Mouse (Mus musculus) thymus, adult 2 months (tissue): Measurements from ENCODE around the gene Mon2. TPM values are rescaled to one million over a fixed set of nuclear protein-coding genes. Genes with fewer than 3 reads are reported as not detected.
"Not testable (repeated sequence)": the region's sequence is repeated elsewhere in the genome, so short reads cannot be mapped to it uniquely, and the experiment has no call there.

Experiments used
- DNase-seq: peaks from one replicate; pipeline ENCODE4 v3.0.0; 2021
- H3K27ac ChIP-seq: fragments of 200-500 bp; 2 replicates; pipeline ENCODE4 v1.5.1; 2012; ENCODE audit warnings: low read length, control low read depth; ENCODE audit not compliant: control insufficient read depth, insufficient read depth
- H3K27me3 ChIP-seq: fragments of 200-500 bp; 2 replicates; pipeline ENCODE4 v1.6.1; 2012; ENCODE audit warnings: mild to moderate bottlenecking, low read length, moderate library complexity, mixed read lengths; ENCODE audit not compliant: control insufficient read depth, insufficient read depth
- H3K36me3 ChIP-seq: fragments of 200-500 bp; 2 replicates; pipeline ENCODE4 v1.6.1; 2012; ENCODE audit warnings: mild to moderate bottlenecking, low read length, moderate library complexity; ENCODE audit not compliant: control insufficient read depth, insufficient read depth
- H3K4me1 ChIP-seq: fragments of 200-500 bp; replicated peaks from 2 replicates; pipeline ENCODE4 v1.6.1; 2012; ENCODE audit warnings: low read length; ENCODE audit not compliant: control insufficient read depth, insufficient read depth
- H3K4me3 ChIP-seq: fragments of 200-500 bp; 2 replicates; pipeline ENCODE4 v1.5.1; 2012; ENCODE audit warnings: mild to moderate bottlenecking, low read length, control low read depth, moderate library complexity; ENCODE audit not compliant: control insufficient read depth, insufficient read depth
- CTCF ChIP-seq: fragments of 200-500 bp; IDR thresholded peaks from 2 replicates; pipeline ENCODE4 v1.5.1; 2012; ENCODE audit warnings: mild to moderate bottlenecking, control low read depth, low read length, moderate library complexity, borderline replicate concordance; ENCODE audit not compliant: control insufficient read depth, poor library complexity, insufficient read depth; ENCODE audit errors: extremely low read depth
- POLR2A ChIP-seq: fragments of 200-500 bp; IDR thresholded peaks from 2 replicates; pipeline ENCODE4 v1.6.1; 2012; ENCODE audit warnings: mild to moderate bottlenecking, low read length, control low read depth, moderate library complexity; ENCODE audit not compliant: control insufficient read depth, poor library complexity, insufficient read depth; ENCODE audit errors: extremely low read depth
- WGBS: fragments of 180-500 bp; shearing (Covaris S2); methylation state at CpG from one replicate; pipeline ENCODE4 v1.1.7; 2018; 5-methylcytosine and 5-hydroxymethylcytosine counted together
- polyA plus RNA-seq: library from polyadenylated mRNA; depleted of rRNA; stranded (reverse); fragments of >200 nt; gene quantifications from 2 replicates; pipeline ENCODE4 v1.2.3, GENCODE M21; 2012

Mon2 gene
- polyA plus RNA-seq, 1 experiment = 74.1 TPM

- DNase-seq = no peak
- H3K4me3 ChIP-seq = no peak overlapping the region
- TF ChIP-seq CTCF (no peak), POLR2A (no peak)
- peaks cover 13% of the 10 kb centered on the region for H3K4me1 ChIP-seq
- no peak overlapping the region for H3K27ac ChIP-seq
- no peaks in the 10 kb centered on the region for H3K36me3 ChIP-seq
- H3K27me3 ChIP-seq = no peaks in the 10 kb centered on the region
Measured at GRCm38 (mm10) chr10:122973241-122973640, 103.1 kb downstream of the Mon2 start.

GRCm38 (mm10) chr10:122970188-122970587 is 106.1 kb downstream of the Mon2 start:
- DNase-seq = no peak
- H3K36me3 ChIP-seq = no peaks in the 10 kb centered on the region
- WGBS = 73% methylated on average over 7 of the region's 7 CpGs

DNA sequence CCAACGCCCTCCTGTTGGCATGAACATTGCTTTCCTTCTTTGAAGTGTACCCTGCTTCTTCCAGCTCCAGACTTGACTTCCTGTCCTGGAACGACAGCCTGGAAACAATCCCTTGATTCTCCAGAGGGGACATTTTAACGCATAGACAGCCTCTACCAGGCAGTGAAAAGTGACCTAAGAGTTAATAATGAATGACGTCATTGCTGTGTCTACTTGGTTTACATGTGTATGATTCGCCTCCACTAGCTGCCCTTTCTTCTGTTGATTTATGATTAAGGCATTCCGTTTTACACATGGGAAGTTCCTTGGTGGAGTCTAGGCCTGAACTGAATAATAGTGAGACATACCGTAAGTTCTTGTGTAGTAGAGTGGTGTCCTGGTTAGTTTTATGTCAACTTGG is 109.9 kb downstream of the Mon2 start:
- H3K4me1 ChIP-seq = peaks cover 4% of the 10 kb centered on the region; the same call in 1 of the 2 replicates
- no peak overlapping the region for H3K4me3 ChIP-seq
- no peak overlapping the region for H3K27ac ChIP-seq
- WGBS = 83% methylated on average over 7 of the region's 7 CpGs
- no peak for DNase-seq
- H3K27me3 ChIP-seq = no peaks in the 10 kb centered on the region
- H3K36me3 ChIP-seq = no peaks in the 10 kb centered on the region
- TF ChIP-seq POLR2A (no peak), CTCF (no peak)

More at GRCm38 (mm10) chr10:122970188-122970587, 106.1 kb downstream of the Mon2 start:
- Histone ChIP-seq H3K4me1 (no peaks in the 10 kb centered on the region), H3K27ac (no peak overlapping the region), H3K4me3 (no peak overlapping the region), H3K27me3 (no peaks in the 10 kb centered on the region)
- TF ChIP-seq CTCF (no peak), POLR2A (no peak)

DNA sequence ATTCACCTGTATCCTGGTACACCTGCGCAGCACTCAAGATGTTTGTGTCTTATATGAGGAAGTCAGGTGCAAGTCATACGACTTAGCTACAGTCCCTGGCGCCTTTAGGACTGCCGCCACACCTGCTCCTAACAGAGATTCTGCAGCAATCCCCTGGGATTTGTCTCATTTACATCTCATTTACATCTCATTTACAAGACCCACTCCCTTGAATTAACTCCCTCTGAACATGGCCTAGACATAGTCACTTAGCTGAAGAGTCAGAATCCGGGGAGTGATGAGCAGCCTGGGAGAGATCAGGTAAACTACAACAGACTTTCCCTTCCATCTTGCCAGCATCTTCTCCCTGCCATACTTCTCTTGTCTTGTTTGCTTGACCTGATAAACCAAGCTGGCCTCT is 110.7 kb downstream of the Mon2 start:
- not testable (repeated sequence) for H3K27me3 ChIP-seq, H3K4me1 ChIP-seq
- 100% methylated on average over 5 of the region's 5 CpGs for WGBS

GRCm38 (mm10) chr10:122964241-122964636 is 112.1 kb downstream of the Mon2 start:
- DNase-seq = no peak
- Histone ChIP-seq H3K27me3 (no peaks in the 10 kb centered on the region), H3K36me3 (no peaks in the 10 kb centered on the region), H3K27ac (no peak overlapping the region), H3K4me3 (no peak overlapping the region), H3K4me1 (peaks cover 4% of the 10 kb centered on the region; the same call in 1 of the 2 replicates)
- 82% methylated on average over 4 of the region's 4 CpGs for WGBS
- TF ChIP-seq POLR2A (no peak), CTCF (no peak)

More for the DNA sequence above, 110.7 kb downstream of the Mon2 start:
- not testable (repeated sequence) for H3K27ac ChIP-seq, H3K36me3 ChIP-seq, H3K4me3 ChIP-seq, DNase-seq

- Histone ChIP-seq H3K36me3 (no peaks in the 10 kb centered on the region), H3K4me3 (no peak overlapping the region), H3K27me3 (no peaks in the 10 kb centered on the region), H3K4me1 (peaks cover 4% of the 10 kb centered on the region; the same call in 1 of the 2 replicates), H3K27ac (no peak overlapping the region)
- TF ChIP-seq CTCF (no peak), POLR2A (no peak)
- DNase-seq = no peak
- WGBS = 56% methylated on average over 21 of the region's 21 CpGs
Measured at GRCm38 (mm10) chr10:122963463-122964240, 112.7 kb downstream of the Mon2 start.

DNA sequence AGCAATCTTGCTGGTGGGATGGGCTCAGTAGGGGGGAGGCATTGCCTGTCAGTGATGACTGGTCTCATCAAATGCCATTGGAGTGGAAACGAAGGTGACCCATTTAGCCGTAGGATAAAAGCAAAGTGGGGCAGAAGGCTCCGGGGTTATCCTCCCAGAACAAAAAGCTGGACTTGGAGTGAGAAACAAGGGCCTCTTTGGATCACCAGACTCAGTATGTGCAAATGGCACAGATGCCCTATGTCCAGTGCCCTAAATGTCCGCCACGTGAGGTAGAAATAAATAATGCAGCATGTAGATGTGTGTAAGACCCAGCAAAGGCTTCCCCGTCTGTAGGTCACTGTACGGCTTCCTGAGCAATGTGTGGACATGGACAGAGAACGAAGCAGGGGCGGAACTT is 113.7 kb downstream of the Mon2 start:
- 96% methylated on average over 9 of the region's 9 CpGs for WGBS
- no peak overlapping the region for H3K4me3 ChIP-seq
- no peaks in the 10 kb centered on the region for H3K36me3 ChIP-seq
- DNase-seq = no peak
- H3K27me3 ChIP-seq = no peaks in the 10 kb centered on the region
- H3K4me1 ChIP-seq = peaks cover 9% of the 10 kb centered on the region
- no peak for TF ChIP-seq CTCF
- TF ChIP-seq POLR2A = no peak
- no peak overlapping the region for H3K27ac ChIP-seq
